Mouse (Mus musculus) ES-E14 (cell line): Measurements from ENCODE around the gene Fmc1. TPM values are rescaled to one million over a fixed set of nuclear protein-coding genes. Genes with fewer than 3 reads are reported as not detected.
"Not testable (repeated sequence)": the region's sequence is repeated elsewhere in the genome, so short reads cannot be mapped to it uniquely, and the experiment has no call there.

Experiments used
- DNase-seq: peaks from one replicate; pipeline ENCODE4 v3.0.0-alpha.2; 2013; ENCODE audit warnings: low read depth, low spot score
- H3K27ac ChIP-seq: 2 replicates; pipeline ENCODE4 v1.5.1; 2012; ENCODE audit warnings: low read depth, mild to moderate bottlenecking, low read length, moderate library complexity, mixed read lengths; ENCODE audit not compliant: poor library complexity, insufficient read depth, severe bottlenecking
- H3K36me3 ChIP-seq: 2 replicates; pipeline ENCODE4 v1.6.1; 2012; ENCODE audit warnings: mild to moderate bottlenecking, low read length, moderate library complexity, mixed read lengths; ENCODE audit not compliant: control insufficient read depth, poor library complexity, insufficient read depth, severe bottlenecking
- H3K4me1 ChIP-seq, 2 experiments: fragments of 150-350 bp in 1 of 2; sonication (generic) in 1 of 2; 2 replicates each; pipeline ENCODE4 v1.6.1; 2012; ENCODE audit warnings: low read length in 2 of 2, mild to moderate bottlenecking in 1 of 2, mixed read lengths in 1 of 2; ENCODE audit not compliant: control insufficient read depth in 2 of 2, insufficient read depth in 2 of 2, poor library complexity in 1 of 2
- H3K4me3 ChIP-seq, 2 experiments: fragments of 150-350 bp in 1 of 2; sonication (generic) in 1 of 2; 2 replicates each; pipeline ENCODE4 v1.5.1; 2012; ENCODE audit warnings: low read length in 2 of 2, low read depth in 1 of 2, mild to moderate bottlenecking in 1 of 2, mixed read lengths in 1 of 2; ENCODE audit not compliant: insufficient read depth in 1 of 2, poor library complexity in 1 of 2, severe bottlenecking in 1 of 2
- H3K9ac ChIP-seq: 2 replicates; pipeline ENCODE4 v1.6.1; 2012; ENCODE audit warnings: low read depth, mild to moderate bottlenecking, low read length, mixed read lengths; ENCODE audit not compliant: poor library complexity, insufficient read depth, severe bottlenecking
- H3K9me3 ChIP-seq: fragments of 150-350 bp; sonication (generic); 2 replicates; pipeline ENCODE4 v1.6.1; 2012; ENCODE audit warnings: low read depth, mild to moderate bottlenecking, low read length; ENCODE audit not compliant: control insufficient read depth, insufficient read depth
- CHD2 ChIP-seq: IDR thresholded peaks from 2 replicates; pipeline ENCODE4 v1.6.1; 2014; ENCODE audit warnings: mild to moderate bottlenecking, low read depth, low read length, inconsistent platforms
- HCFC1 ChIP-seq: IDR thresholded peaks from 2 replicates; pipeline ENCODE4 v1.6.1; 2012; ENCODE audit warnings: low read length, inconsistent platforms, borderline replicate concordance; ENCODE audit not compliant: insufficient read depth
- MAFK ChIP-seq: IDR thresholded peaks from 2 replicates; pipeline ENCODE4 v1.6.1; 2014; ENCODE audit warnings: mild to moderate bottlenecking, low read depth, low read length, inconsistent platforms; ENCODE audit not compliant: insufficient read depth
- ZC3H11A ChIP-seq: IDR thresholded peaks from 2 replicates; pipeline ENCODE4 v1.6.1; 2012; ENCODE audit warnings: low read depth, mild to moderate bottlenecking, inconsistent platforms, low read length, borderline replicate concordance
- ZNF384 ChIP-seq: IDR thresholded peaks from 2 replicates; pipeline ENCODE4 v1.6.1; 2012; ENCODE audit warnings: low read depth, low read length, inconsistent platforms
- in situ Hi-C, 2 experiments: fragments of 600-800 bp; cut with MboI; formaldehyde crosslinking; loops; one replicate each; pipeline ENCODE4 v1.15.1; 2025; ENCODE audit warnings: low sequenced_read_pairs in 2 of 2, inconsistent platforms in 1 of 2; ENCODE audit not compliant: unreplicated experiment in 2 of 2
- total RNA-seq: library from RNA; depleted of rRNA; stranded (reverse); fragments of 300-350 nt; gene quantifications from 2 replicates; pipeline ENCODE4 v1.2.3, GENCODE M21; 2012

Fmc1 gene
- total RNA-seq, 1 experiment, result 48.0 TPM

- no peak for DNase-seq
- Histone ChIP-seq H3K27ac (no peak overlapping the region), H3K9ac (no peak overlapping the region), H3K9me3 (no peaks in the 10 kb centered on the region), H3K36me3 (no peaks in the 10 kb centered on the region), H3K4me1 (no peaks in the 10 kb centered on the region), H3K4me3 (no peak overlapping the region)
- no peak for TF ChIP-seq CHD2
- TF ChIP-seq ZC3H11A, result no peak
- TF ChIP-seq ZNF384, result no peak
- TF ChIP-seq HCFC1, result no peak
- no peak for TF ChIP-seq MAFK
- in situ Hi-C loops, result no loop called here
These were observed 14.4 kb downstream of the Fmc1 start for GRCm38 (mm10) chr6:38547707-38548106.

GRCm38 (mm10) chr6:38548595-38548994 lies 15.3 kb downstream of the Fmc1 start:
- H3K9ac ChIP-seq, in situ Hi-C loops, H3K4me3 ChIP-seq, H3K4me1 ChIP-seq, H3K27ac ChIP-seq, H3K36me3 ChIP-seq, DNase-seq, H3K9me3 ChIP-seq: not testable (repeated sequence)

GRCm38 (mm10) chr6:38549840-38550239 lies 16.5 kb downstream of the Fmc1 start:
- H3K9me3 ChIP-seq, H3K4me1 ChIP-seq, H3K9ac ChIP-seq, DNase-seq, H3K36me3 ChIP-seq, H3K27ac ChIP-seq, in situ Hi-C loops: not testable (repeated sequence)
- H3K4me3 ChIP-seq, result peak overlapping the region; percentile 89 to 96; a peak in 2 of 4 replicates

- TF ChIP-seq HCFC1 (no peak), MAFK (no peak), CHD2 (no peak), ZNF384 (no peak), ZC3H11A (no peak)
- Histone ChIP-seq H3K27ac (peak overlapping the region; percentile 93), H3K4me1 (peaks cover 0 to 7% of the 10 kb centered on the region in 2 experiments; a peak in 2 of 4 replicates), H3K4me3 (peak overlapping the region; percentile 89 to 96), H3K9me3 (no peaks in the 10 kb centered on the region), H3K9ac (peak overlapping the region; percentile 99), H3K36me3 (peaks cover 3% of the 10 kb centered on the region; the same call in 1 of the 2 replicates)
- no peak for DNase-seq
- in situ Hi-C loops, result no loop called here
These were observed 17.2 kb downstream of the Fmc1 start for GRCm38 (mm10) chr6:38550250-38551061.
